8 mouse cellular contexts compared by ENCODE assay signal in genomic region chr11:119524545-119524949, GRCm38 (mm10). TPM values are rescaled to one million over a fixed set of nuclear protein-coding genes. Genes with fewer than 3 reads are reported as not detected.
A peak's percentile ranks its signal among the peaks of the same experiment; 100 is the strongest.
DNase-seq lines count a peak whose midpoint lies in the region; ATAC-seq and TF ChIP-seq lines count a peak whose summit lies in the region.

No protein-coding gene starts in this region.

- TF ChIP-seq CTCF in gastrocnemius, adult 2 months (IDR thresholded peaks at IDR 0.05): no peak

- peaks cover 3% of the 10 kb centered on the region for H3K4me1 ChIP-seq in hindbrain, embryonic 16.5 days (ENCODE audit: control insufficient read depth, insufficient read depth, low read depth, low read length)

- ATAC-seq in hindbrain, embryonic 16.5 days: peak; percentile 94
- ATAC-seq in megakaryocyte-erythroid progenitor cell, adult 5-6 weeks (replicated peaks; ENCODE audit: low FRiP score, low TSS enrichment, poor library complexity, severe bottlenecking): peak; percentile 92

- peak overlapping the region; percentile 79 for H3K4me3 ChIP-seq in gastrocnemius, adult 2 months
- peak overlapping the region; percentile 45 for H3K4me3 ChIP-seq in hindbrain, embryonic 16.5 days (ENCODE audit: low read length)

- H3K27ac ChIP-seq in gastrocnemius, adult 2 months: peak overlapping the region; percentile 53; the same call in 1 of the 2 replicates
- peak overlapping the region; percentile 51; the same call in 1 of the 2 replicates for H3K27ac ChIP-seq in hindbrain, embryonic 16.5 days (ENCODE audit: low read depth, low read length)

- no peaks in the 10 kb centered on the region for H3K36me3 ChIP-seq in hindbrain, embryonic 16.5 days (ENCODE audit: control insufficient read depth, insufficient read depth, low read length)

- WGBS in hindbrain, embryonic 16.5 days: under 1% methylated on average over 33 of the region's 33 CpGs

- H3K9ac ChIP-seq in hindbrain, embryonic 16.5 days (ENCODE audit: low read depth, low read length): peak overlapping the region; percentile 74

- H3K9me3 ChIP-seq in hindbrain, embryonic 16.5 days (ENCODE audit: control insufficient read depth, low read length): no peaks in the 10 kb centered on the region

- peak overlapping the region; percentile 73 for H3K4me2 ChIP-seq in hindbrain, embryonic 16.5 days (ENCODE audit: low read length)

- intact Hi-C loops in gastrocnemius, adult 2 months (cut with DNase I): no loop called here
- intact Hi-C loops in left cerebral cortex, postnatal 14 days (cut with DNase I): no loop called here

- no peaks in the 10 kb centered on the region for H3K27me3 ChIP-seq in hindbrain, embryonic 16.5 days (replicated peaks; ENCODE audit: control insufficient read depth, insufficient read depth, low read length)

- DNase-seq in WW6 (ENCODE audit: low read depth, low spot score): peak; percentile 98
- DNase-seq in cerebellum, postnatal 36 days: peak; percentile 62 to 75
- DNase-seq in gastrocnemius, adult 2 months: peak; percentile 89
- DNase-seq in left cerebral cortex, postnatal 14 days (ENCODE audit: low spot score in 2 of 2): peak; percentile 86 to 87
- peak; percentile 93 for DNase-seq in right cerebral cortex, postnatal 10 days (ENCODE audit: low spot score in 2 of 2)
- peak; percentile 63 for DNase-seq in urinary bladder, postnatal 10 days (ENCODE audit: low spot score)

RNA-seq across cellular contexts. Expression of gene Nptx1, which starts 23.0 kb away (rescaled TPM):
- total RNA-seq in gastrocnemius, adult 2 months (2021): not detected
- polyA plus RNA-seq in hindbrain, embryonic 16.5 days (2015; fragmentation: Nextera tagmentation; extraction: Ambion mirVana): 15.6 and 22.4 TPM in 2 replicates
- total RNA-seq in left cerebral cortex, postnatal 14 days (2021): 100 to 1,000 TPM; 112 to 122 TPM
- total RNA-seq in megakaryocyte-erythroid progenitor cell, adult 5-6 weeks (2014; fragmentation: Nextera tagmentation): not detected in 2 replicates
- total RNA-seq in megakaryocyte-erythroid progenitor cell, adult 5-6 weeks (2017): not detected in 2 replicates

RNA-seq across cellular contexts. Expression of gene Endov, which starts 33.4 kb away (rescaled TPM):
- 1 to 10 TPM; 4.3 to 4.5 TPM for total RNA-seq in gastrocnemius, adult 2 months (2021)
- 15.1 and 17.1 TPM in 2 replicates for polyA plus RNA-seq in hindbrain, embryonic 16.5 days (2015; fragmentation: Nextera tagmentation; extraction: Ambion mirVana)
- total RNA-seq in left cerebral cortex, postnatal 14 days (2021): 10 to 100 TPM; 23.9 to 27.1 TPM
- 10.5 and 14.2 TPM in 2 replicates for total RNA-seq in megakaryocyte-erythroid progenitor cell, adult 5-6 weeks (2014; fragmentation: Nextera tagmentation)
- total RNA-seq in megakaryocyte-erythroid progenitor cell, adult 5-6 weeks (2017): 19.8 and 20.0 TPM in 2 replicates

Comparison
In these comparisons a context has a peak if more than half of its experiments do, and no peak if none do; other contexts are left out.
1. Peak in every context shown above with its lines: DNase-seq, ATAC-seq, H3K4me3 ChIP-seq and H3K27ac ChIP-seq.
2. RNA of gene Nptx1, which starts 23.0 kb away (total RNA-seq): 112 to 122 TPM in left cerebral cortex, postnatal 14 days; not detected in gastrocnemius, adult 2 months and not detected in megakaryocyte-erythroid progenitor cell, adult 5-6 weeks; every median in the first group is over 100 times any median in the second.